Mouse (Mus musculus): ENCODE data around the gene Rxrg. TPM values are rescaled to one million over a fixed set of nuclear protein-coding genes. Genes with fewer than 3 reads are reported as not detected.
A peak's percentile ranks its signal among the peaks of the same experiment; 100 is the strongest.

The Rxrg gene
- total RNA-seq, 2 experiments from 2014 or later: 4.8 to 5.1 TPM

- peak; percentile 87 to 91 for DNase-seq
Measured at GRCm38 (mm10) chr1:167644866-167645537, 46.8 kb downstream of the Rxrg start.

- no peak for DNase-seq
Measured at GRCm38 (mm10) chr1:167648670-167649069, 50.5 kb downstream of the Rxrg start.

- peak in 1 of 2 experiments; percentile 5 for DNase-seq
Measured at GRCm38 (mm10) chr1:167649122-167649633, 51.0 kb downstream of the Rxrg start.

- DNase-seq: no peak
Measured at GRCm38 (mm10) chr1:167652336-167652735, 54.2 kb downstream of the Rxrg start.

- no peak for DNase-seq
Measured at GRCm38 (mm10) chr1:167659065-167659464, 60.9 kb downstream of the Rxrg start.

GRCm38 (mm10) chr1:167660521-167661101 is 62.4 kb downstream of the Rxrg start:
- peak; percentile 84 for DNase-seq

- DNase-seq: no peak
Measured at GRCm38 (mm10) chr1:167661123-167661522, 62.9 kb downstream of the Rxrg start.

- no peak for DNase-seq
Measured at GRCm38 (mm10) chr1:167663136-167663535, 65.0 kb downstream of the Rxrg start.

- peak; percentile 57 to 60 for DNase-seq
Measured at GRCm38 (mm10) chr1:167669796-167670195, 71.6 kb downstream of the Rxrg start.

- no peak for DNase-seq
Measured at GRCm38 (mm10) chr1:167672433-167672987, 74.3 kb downstream of the Rxrg start.

GRCm38 (mm10) chr1:167679061-167679460 is 80.9 kb downstream of the Rxrg start:
- no peak for DNase-seq

- no peak for DNase-seq
Measured at GRCm38 (mm10) chr1:167688001-167688346, 89.8 kb downstream of the Rxrg start.

- DNase-seq: peak; percentile 33 to 42
Measured at GRCm38 (mm10) chr1:167688347-167689231, 90.4 kb downstream of the Rxrg start.

GRCm38 (mm10) chr1:167689232-167689261 is 90.9 kb downstream of the Rxrg start, which contains the start of gene Lmx1a:
Gene Lmx1a (plus strand): TSS chr1:167689237.
- no peak for DNase-seq

Other genes with a start within 250 kb of the Rxrg start
- 10 to 100 TPM; 63.5 to 87.4 TPM for gene Aldh9a1, start 248.4 kb upstream of the Rxrg start, total RNA-seq (2021)
- gene Mgst3, start 204.5 kb upstream of the Rxrg start, total RNA-seq (2021): 100 to 1,000 TPM in 1 of 2 experiments, 10 to 100 TPM in 1; 68.8 to 100 TPM
- under 1 TPM in 1 of 2 experiments, not detected in 1; 0.23 TPM for gene Lrrc52, start 131.6 kb upstream of the Rxrg start, total RNA-seq (2021)
- gene Lmx1a, start 90.9 kb downstream of the Rxrg start, total RNA-seq (2021): under 1 TPM in 1 of 2 experiments, not detected in 1; 0.13 TPM

Data from adrenal gland, postnatal 36 days (tissue).